Mouse (Mus musculus) lung, postnatal 0 days (tissue): ENCODE measurements around the gene 2610301B20Rik. TPM values are rescaled to one million over a fixed set of nuclear protein-coding genes. Genes with fewer than 3 reads are reported as not detected.
A peak's percentile ranks its signal among the peaks of the same experiment; 100 is the strongest.

Source experiments
- ATAC-seq: fragments of 200-750 bp; cut with Nextera tagmentation; 2 replicates; pipeline ENCODE4 v1.8.0; 2017; ENCODE audit warnings: moderate library complexity
- DNase-seq: peaks from one replicate; pipeline ENCODE4 v3.0.0-alpha.2; 2016; ENCODE audit warnings: low spot score
- H3K27ac ChIP-seq: fragments of 300-500 bp; sonication (generic); 2 replicates; pipeline ENCODE4 v1.5.1; 2014; ENCODE audit warnings: antibody characterized with exemption, mild to moderate bottlenecking, low read length, mixed read lengths
- H3K27me3 ChIP-seq: fragments of 300-500 bp; sonication (generic); replicated peaks from 2 replicates; pipeline ENCODE4 v1.6.1; 2014; ENCODE audit warnings: low read length, mixed read lengths; ENCODE audit not compliant: insufficient read depth
- H3K36me3 ChIP-seq: fragments of 300-500 bp; sonication (generic); 2 replicates; pipeline ENCODE4 v1.6.1; 2014; ENCODE audit warnings: low read length, mixed read lengths; ENCODE audit not compliant: insufficient read depth
- H3K4me1 ChIP-seq: fragments of 300-500 bp; sonication (generic); 2 replicates; pipeline ENCODE4 v1.6.1; 2014; ENCODE audit warnings: antibody characterized with exemption, low read depth, low read length, mixed read lengths; ENCODE audit not compliant: insufficient read depth
- H3K4me2 ChIP-seq: fragments of 300-500 bp; sonication (generic); replicated peaks from 2 replicates; pipeline ENCODE4 v1.6.1; 2014; ENCODE audit warnings: low read depth, mild to moderate bottlenecking, low read length, moderate library complexity, mixed read lengths
- H3K4me3 ChIP-seq: fragments of 300-500 bp; sonication (generic); 2 replicates; pipeline ENCODE4 v1.5.1; 2014; ENCODE audit warnings: low read depth, low read length
- H3K9ac ChIP-seq: fragments of 300-500 bp; sonication (generic); replicated peaks from 2 replicates; pipeline ENCODE4 v1.6.1; 2014; ENCODE audit warnings: low read depth, mild to moderate bottlenecking
- H3K9me3 ChIP-seq: fragments of 300-500 bp; sonication (generic); 2 replicates; pipeline ENCODE4 v1.6.1; 2016; ENCODE audit warnings: low read length, mixed read lengths
- CTCF ChIP-seq: IDR thresholded peaks from 2 replicates; pipeline ENCODE4 v1.5.1; 2016; ENCODE audit warnings: antibody characterized with exemption, mild to moderate bottlenecking
- EP300 ChIP-seq: IDR thresholded peaks from 2 replicates; pipeline ENCODE4 v1.6.1; 2016; ENCODE audit warnings: antibody characterized with exemption, mild to moderate bottlenecking, control low read depth
- WGBS: fragments of 180-500 bp; shearing (Covaris S2); extraction: QIAGEN DNeasy Blood & Tissue Kit; methylation state at CpG from one replicate; pipeline ENCODE4 v1.1.7; 2014; 5-methylcytosine and 5-hydroxymethylcytosine counted together
- microRNA-seq: library from miRNA; unstranded; fragments of <30 nt; microRNA quantifications from one replicate; pipeline ENCODE4, GENCODE M21; 2016
- polyA plus RNA-seq: library from polyadenylated mRNA; unstranded; fragments of >200 nt; fragmentation: Nextera tagmentation; extraction: Ambion mirVana; gene quantifications from 2 replicates; pipeline ENCODE4 v1.2.1, GENCODE M21; 2015

Gene 2610301B20Rik
- polyA plus RNA-seq, 1 experiment from 2014 or later: 28.3 TPM

DNA sequence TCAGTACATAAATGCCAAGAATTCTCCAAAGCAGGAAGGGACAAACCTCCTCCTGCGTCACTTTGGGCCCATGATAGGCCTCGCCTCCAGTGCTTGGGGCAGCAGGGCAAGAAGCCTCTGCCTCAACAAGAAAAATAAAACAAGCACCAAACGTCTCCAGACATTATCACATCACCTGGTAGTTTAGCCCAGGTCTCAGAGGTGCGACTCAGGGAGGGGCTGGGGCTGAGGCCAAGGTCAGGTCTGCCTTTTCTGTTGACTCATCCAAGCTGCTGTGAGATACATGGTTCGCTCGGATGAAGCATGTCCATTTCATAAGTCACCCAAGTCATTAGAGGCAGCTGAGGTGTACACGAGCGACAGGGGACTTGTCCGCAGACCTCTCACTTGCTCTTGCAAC, 56.7 kb downstream of the 2610301B20Rik start:
- Histone ChIP-seq H3K9ac (no peak overlapping the region), H3K27ac (no peak overlapping the region), H3K4me3 (no peak overlapping the region), H3K9me3 (no peaks in the 10 kb centered on the region), H3K4me2 (no peak overlapping the region), H3K27me3 (no peaks in the 10 kb centered on the region), H3K36me3 (no peaks in the 10 kb centered on the region), H3K4me1 (no peaks in the 10 kb centered on the region; the same call in 1 of the 2 replicates)
- WGBS: 74% methylated on average over 9 of the region's 9 CpGs
- TF ChIP-seq EP300: no peak
- TF ChIP-seq CTCF: no peak
- DNase-seq (no peak), ATAC-seq (no peak)

- Histone ChIP-seq H3K4me1 (no peaks in the 10 kb centered on the region; the same call in 1 of the 2 replicates), H3K9ac (no peak overlapping the region), H3K4me3 (no peak overlapping the region), H3K9me3 (no peaks in the 10 kb centered on the region), H3K36me3 (no peaks in the 10 kb centered on the region), H3K27me3 (no peaks in the 10 kb centered on the region), H3K27ac (no peak overlapping the region), H3K4me2 (no peak overlapping the region)
- DNase-seq: no peak
- ATAC-seq: peak; percentile 25; the same call in 1 of the 2 replicates
- 47% methylated on average over 4 of the region's 4 CpGs for WGBS
- TF ChIP-seq EP300 (no peak), CTCF (no peak)
Measured at GRCm38 (mm10) chr4:10932091-10932745, 57.9 kb downstream of the 2610301B20Rik start.

DNA sequence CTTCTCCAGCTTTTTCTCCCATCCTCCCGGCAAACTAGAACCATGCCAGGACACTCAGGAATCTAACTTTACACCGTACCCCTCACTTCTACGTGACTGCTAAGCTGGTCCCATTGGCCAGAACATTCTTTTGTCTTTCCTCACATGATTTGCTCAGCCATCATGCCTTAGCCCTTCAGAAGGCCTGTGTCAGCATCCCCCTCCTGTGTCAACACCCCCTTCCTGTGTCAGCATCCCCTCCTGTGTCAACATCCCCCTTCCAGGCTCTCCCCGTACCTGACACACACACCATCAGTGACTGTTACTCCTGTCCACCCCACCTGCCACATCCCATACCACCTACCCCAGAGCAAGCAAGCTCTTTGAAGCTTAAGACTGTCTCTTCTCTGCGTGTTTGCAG, 58.5 kb downstream of the 2610301B20Rik start:
- ATAC-seq (0 out of 2 replicates have a peak, but pooled peaks have one; percentile 12), DNase-seq (no peak)
- WGBS: 41% methylated on average over 5 of the region's 5 CpGs

DNA sequence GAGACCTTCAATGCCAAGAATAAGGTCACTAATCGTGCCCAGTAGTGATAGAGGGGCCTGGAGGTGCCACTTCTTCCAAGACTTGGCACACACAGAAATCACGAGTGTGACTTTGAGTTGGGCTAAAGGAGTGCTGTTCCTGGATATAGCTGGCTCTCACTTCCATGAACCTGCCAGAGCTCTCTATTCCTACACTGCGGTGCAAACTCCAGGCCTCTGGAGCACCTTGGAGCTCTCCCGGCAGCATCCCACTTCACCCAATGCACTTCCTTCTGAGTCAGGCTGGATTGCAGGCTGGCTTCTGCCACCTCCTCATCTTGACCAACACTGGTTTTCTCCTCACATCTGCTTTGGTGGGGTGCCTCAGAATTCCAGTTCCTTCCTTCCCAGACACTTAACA, 62.5 kb downstream of the 2610301B20Rik start:
- H3K27ac ChIP-seq: no peak overlapping the region
- ATAC-seq (no peak), DNase-seq (no peak)
- H3K4me3 ChIP-seq: no peak overlapping the region
- H3K9me3 ChIP-seq: no peaks in the 10 kb centered on the region
- H3K9ac ChIP-seq: no peak overlapping the region
- no peaks in the 10 kb centered on the region; the same call in 1 of the 2 replicates for H3K4me1 ChIP-seq
- no peaks in the 10 kb centered on the region for H3K36me3 ChIP-seq
- TF ChIP-seq CTCF: no peak
- no peak for TF ChIP-seq EP300
- 74% methylated on average over 4 of the region's 4 CpGs for WGBS
- H3K27me3 ChIP-seq: no peaks in the 10 kb centered on the region
- H3K4me2 ChIP-seq: no peak overlapping the region

More for the DNA sequence above, 58.5 kb downstream of the 2610301B20Rik start:
- no peaks in the 10 kb centered on the region for H3K9me3 ChIP-seq
- H3K36me3 ChIP-seq: no peaks in the 10 kb centered on the region
- no peak overlapping the region for H3K4me3 ChIP-seq
- no peak for TF ChIP-seq CTCF
- no peak for TF ChIP-seq EP300
- H3K9ac ChIP-seq: no peak overlapping the region
- no peaks in the 10 kb centered on the region for H3K27me3 ChIP-seq
- H3K4me2 ChIP-seq: no peak overlapping the region
- no peaks in the 10 kb centered on the region; the same call in 1 of the 2 replicates for H3K4me1 ChIP-seq
- no peak overlapping the region for H3K27ac ChIP-seq

Small RNA genes lying within 50 kb of the gene (microRNA-seq; reads per million reads assigned to microRNA genes)
- not detected for gene Mir3471-1
- 8.1 reads per million, percentile 19 among the genes with 10 or more reads in this experiment for gene n-TSaga9
